Mouse (Mus musculus): ENCODE results near the gene Prpsap1. TPM values are rescaled to one million over a fixed set of nuclear protein-coding genes. Genes with fewer than 3 reads are reported as not detected.

Gene Prpsap1
- total and polyA plus RNA-seq, 2 experiments from 2014 or later = 105 to 150 TPM

DNA sequence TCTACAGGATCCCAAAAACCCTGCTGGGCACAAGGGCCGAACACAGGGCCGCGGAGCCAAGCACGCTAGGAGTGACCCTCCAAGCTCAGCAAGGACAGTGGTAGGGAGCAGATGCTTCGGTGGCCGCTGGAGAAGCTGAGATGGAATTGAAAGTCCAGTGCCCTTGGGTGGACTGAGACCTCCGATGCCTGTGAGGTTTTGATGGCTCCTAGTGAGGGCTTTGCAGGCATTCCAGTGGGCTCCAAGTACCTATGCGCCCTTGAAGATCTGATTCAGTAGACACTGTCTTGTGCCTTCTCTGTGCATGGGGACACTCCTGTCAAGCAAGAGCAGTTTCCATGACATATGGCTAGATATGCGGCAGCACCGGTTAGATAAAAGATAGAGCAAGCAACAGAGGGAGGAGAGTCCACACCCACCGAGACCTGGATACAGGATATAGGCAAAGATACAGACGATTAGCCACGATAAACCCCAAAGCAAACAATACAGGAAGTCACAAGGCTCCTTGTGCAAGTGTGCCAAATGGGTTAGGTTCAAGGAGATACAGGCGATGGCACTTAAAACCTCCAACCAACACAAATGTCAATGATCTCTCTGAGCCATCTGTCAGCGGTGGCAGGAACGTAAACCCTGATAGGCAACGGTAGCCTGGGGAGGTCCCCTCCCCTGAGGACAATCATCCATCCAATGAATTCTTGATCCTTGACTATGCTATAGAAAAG lies 12.3 kb upstream of the Prpsap1 start:
- no peaks in the 10 kb centered on the region for H3K9me3 ChIP-seq (ENCODE audit: low read length)
- TF ChIP-seq CTCF (IDR thresholded peaks at IDR 0.05; ENCODE audit: low read depth) = no peak
- WGBS = 82% methylated on average over 17 of the region's 17 CpGs
- H3K27ac ChIP-seq = no peak overlapping the region
- no peak for ATAC-seq
- H3K4me1 ChIP-seq (ENCODE audit: insufficient read depth, low read length) = no peaks in the 10 kb centered on the region
- no peaks in the 10 kb centered on the region for H3K36me3 ChIP-seq (ENCODE audit: insufficient read depth, low read length)
- H3K4me2 ChIP-seq (ENCODE audit: low read depth, low read length) = no peak overlapping the region
- DNase-seq (ENCODE audit: low spot score) = no peak
- no peak overlapping the region for H3K9ac ChIP-seq (replicated peaks; ENCODE audit: low read length)
- no peaks in the 10 kb centered on the region for H3K27me3 ChIP-seq (ENCODE audit: insufficient read depth, low read length)
- H3K4me3 ChIP-seq (ENCODE audit: low read length) = no peak overlapping the region

DNA sequence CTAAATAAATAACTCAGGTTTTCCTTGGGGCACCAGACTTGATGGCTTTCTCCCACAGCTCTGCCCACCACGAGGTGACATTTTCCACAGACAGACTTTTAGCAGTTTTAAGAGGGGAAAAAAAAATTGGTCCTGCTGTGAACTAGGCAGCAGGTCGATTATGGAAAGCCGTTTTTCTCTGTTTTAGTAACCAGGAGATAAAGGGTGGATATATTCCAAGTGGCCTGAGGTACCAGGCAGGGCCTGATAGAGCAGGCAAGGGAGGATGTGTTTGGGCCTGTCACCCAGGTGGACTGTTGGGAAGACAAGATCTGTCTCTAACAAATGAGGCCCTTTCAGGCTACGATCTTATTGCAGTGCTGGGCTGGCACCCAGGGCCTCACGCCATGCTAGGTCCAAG lies 11.6 kb upstream of the Prpsap1 start:
- Histone ChIP-seq H3K9me3 (ENCODE audit: low read length) (no peaks in the 10 kb centered on the region), H3K36me3 (ENCODE audit: insufficient read depth, low read length) (no peaks in the 10 kb centered on the region), H3K4me2 (ENCODE audit: low read depth, low read length) (no peak overlapping the region), H3K9ac (replicated peaks; ENCODE audit: low read length) (no peak overlapping the region), H3K4me3 (ENCODE audit: low read length) (no peak overlapping the region), H3K27me3 (ENCODE audit: insufficient read depth, low read length) (no peaks in the 10 kb centered on the region), H3K4me1 (ENCODE audit: insufficient read depth, low read length) (no peaks in the 10 kb centered on the region), H3K27ac (no peak overlapping the region)
- no peak for TF ChIP-seq CTCF (IDR thresholded peaks at IDR 0.05; ENCODE audit: low read depth)
- WGBS = 61% methylated on average over 5 of the region's 5 CpGs
- DNase-seq (ENCODE audit: low spot score) (no peak), ATAC-seq (no peak)

- Histone ChIP-seq H3K4me1 (ENCODE audit: insufficient read depth, low read length) (no peaks in the 10 kb centered on the region), H3K36me3 (ENCODE audit: insufficient read depth, low read length) (no peaks in the 10 kb centered on the region), H3K4me3 (ENCODE audit: low read length) (no peak overlapping the region), H3K9ac (replicated peaks; ENCODE audit: low read length) (no peak overlapping the region), H3K27ac (no peak overlapping the region), H3K9me3 (ENCODE audit: low read length) (no peaks in the 10 kb centered on the region), H3K27me3 (ENCODE audit: insufficient read depth, low read length) (no peaks in the 10 kb centered on the region), H3K4me2 (ENCODE audit: low read depth, low read length) (no peak overlapping the region)
- no peak for TF ChIP-seq CTCF (IDR thresholded peaks at IDR 0.05; ENCODE audit: low read depth)
- 81% methylated on average over 17 of the region's 17 CpGs for WGBS
- DNase-seq (ENCODE audit: low spot score) (no peak), ATAC-seq (no peak)
Measured at GRCm38 (mm10) chr11:116504516-116504915, 10.5 kb upstream of the Prpsap1 start.

- 17% methylated on average over 7 of the region's 7 CpGs for WGBS
- Histone ChIP-seq H3K27ac (peak overlapping the region; percentile 43; the same call in 1 of the 2 replicates), H3K4me1 (ENCODE audit: insufficient read depth, low read length) (no peaks in the 10 kb centered on the region), H3K36me3 (ENCODE audit: insufficient read depth, low read length) (no peaks in the 10 kb centered on the region), H3K4me3 (ENCODE audit: low read length) (no peak overlapping the region), H3K4me2 (ENCODE audit: low read depth, low read length) (no peak overlapping the region), H3K27me3 (ENCODE audit: insufficient read depth, low read length) (no peaks in the 10 kb centered on the region), H3K9me3 (ENCODE audit: low read length) (no peaks in the 10 kb centered on the region), H3K9ac (replicated peaks; ENCODE audit: low read length) (no peak overlapping the region)
- peak; percentile 85 for DNase-seq (ENCODE audit: low spot score)
- peak; percentile 76 for ATAC-seq
- peak; percentile 75 for TF ChIP-seq CTCF (IDR thresholded peaks at IDR 0.05; ENCODE audit: low read depth)
Measured at GRCm38 (mm10) chr11:116501005-116501746, 7.2 kb upstream of the Prpsap1 start.

- 51% methylated on average over 6 of the region's 6 CpGs for WGBS
- Histone ChIP-seq H3K36me3 (ENCODE audit: insufficient read depth, low read length) (no peaks in the 10 kb centered on the region), H3K4me1 (ENCODE audit: insufficient read depth, low read length) (no peaks in the 10 kb centered on the region), H3K4me3 (ENCODE audit: low read length) (no peak overlapping the region), H3K4me2 (ENCODE audit: low read depth, low read length) (peak overlapping the region; percentile 48; the same call in 1 of the 2 replicates), H3K27me3 (ENCODE audit: insufficient read depth, low read length) (no peaks in the 10 kb centered on the region), H3K9ac (replicated peaks; ENCODE audit: low read length) (no peak overlapping the region), H3K27ac (no peak overlapping the region), H3K9me3 (ENCODE audit: low read length) (no peaks in the 10 kb centered on the region)
- TF ChIP-seq CTCF (IDR thresholded peaks at IDR 0.05; ENCODE audit: low read depth) = no peak
- no peak for ATAC-seq
- no peak for DNase-seq (ENCODE audit: low spot score)
Measured at GRCm38 (mm10) chr11:116499018-116499417, 5.0 kb upstream of the Prpsap1 start.

DNA sequence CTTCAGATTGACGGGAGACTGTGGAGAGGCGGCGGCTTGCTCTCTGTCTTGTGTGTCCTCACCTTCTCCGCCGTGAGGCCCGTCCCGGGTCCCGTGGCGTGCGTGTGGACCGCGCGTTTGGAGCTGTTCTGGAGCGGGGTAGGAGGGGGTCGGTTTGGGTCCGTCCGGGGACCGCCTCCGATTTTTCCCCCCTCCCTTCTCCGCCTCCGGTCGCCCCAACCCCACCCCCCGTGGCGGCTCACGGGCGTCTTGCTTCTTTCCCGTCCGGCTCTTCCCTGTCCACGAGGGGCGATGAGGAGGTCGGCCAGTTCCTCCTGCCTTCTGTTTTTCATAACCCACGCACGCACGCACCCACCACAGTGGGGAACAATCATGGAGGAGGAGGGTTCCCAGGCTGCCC lies 4.6 kb upstream of the Prpsap1 start:
- no peak for ATAC-seq
- H3K9ac ChIP-seq (replicated peaks; ENCODE audit: low read length) = no peak overlapping the region
- WGBS = 31% methylated on average over 33 of the region's 34 CpGs

GRCm38 (mm10) chr11:116497313-116497712 lies 3.3 kb upstream of the Prpsap1 start:
- Histone ChIP-seq H3K36me3 (ENCODE audit: insufficient read depth, low read length) (no peaks in the 10 kb centered on the region), H3K9ac (replicated peaks; ENCODE audit: low read length) (no peak overlapping the region), H3K27me3 (ENCODE audit: insufficient read depth, low read length) (no peaks in the 10 kb centered on the region), H3K9me3 (ENCODE audit: low read length) (no peaks in the 10 kb centered on the region), H3K4me3 (ENCODE audit: low read length) (no peak overlapping the region), H3K27ac (no peak overlapping the region), H3K4me1 (ENCODE audit: insufficient read depth, low read length) (no peaks in the 10 kb centered on the region), H3K4me2 (ENCODE audit: low read depth, low read length) (no peak overlapping the region)
- TF ChIP-seq CTCF (IDR thresholded peaks at IDR 0.05; ENCODE audit: low read depth) = no peak
- no peak for DNase-seq (ENCODE audit: low spot score)
- 84% methylated on average over 4 of the region's 4 CpGs for whole genome bisulfite sequencing
- no peak for ATAC-seq

More for the DNA sequence above, 4.6 kb upstream of the Prpsap1 start:
- no peaks in the 10 kb centered on the region for H3K9me3 ChIP-seq (ENCODE audit: low read length)
- H3K36me3 ChIP-seq (ENCODE audit: insufficient read depth, low read length) = no peaks in the 10 kb centered on the region
- no peaks in the 10 kb centered on the region for H3K4me1 ChIP-seq (ENCODE audit: insufficient read depth, low read length)
- H3K4me2 ChIP-seq (ENCODE audit: low read depth, low read length) = peak overlapping the region; percentile 48
- no peak for TF ChIP-seq CTCF (IDR thresholded peaks at IDR 0.05; ENCODE audit: low read depth)
- H3K27ac ChIP-seq = no peak overlapping the region
- no peaks in the 10 kb centered on the region for H3K27me3 ChIP-seq (ENCODE audit: insufficient read depth, low read length)
- DNase-seq (ENCODE audit: low spot score) = no peak
- H3K4me3 ChIP-seq (ENCODE audit: low read length) = peak overlapping the region; percentile 18
